Mouse (Mus musculus) Muller cell, postnatal 12 days (primary cell): ENCODE results near the gene Sapcd1.
"Not testable (repeated sequence)": the region's sequence is repeated elsewhere in the genome, so short reads cannot be mapped to it uniquely, and the experiment has no call there.

Source experiments
- DNase-seq: peaks from one replicate; pipeline ENCODE4 v3.0.0-alpha.2; 2015; ENCODE audit errors: inconsistent ontology term

Gene Sapcd1

DNA sequence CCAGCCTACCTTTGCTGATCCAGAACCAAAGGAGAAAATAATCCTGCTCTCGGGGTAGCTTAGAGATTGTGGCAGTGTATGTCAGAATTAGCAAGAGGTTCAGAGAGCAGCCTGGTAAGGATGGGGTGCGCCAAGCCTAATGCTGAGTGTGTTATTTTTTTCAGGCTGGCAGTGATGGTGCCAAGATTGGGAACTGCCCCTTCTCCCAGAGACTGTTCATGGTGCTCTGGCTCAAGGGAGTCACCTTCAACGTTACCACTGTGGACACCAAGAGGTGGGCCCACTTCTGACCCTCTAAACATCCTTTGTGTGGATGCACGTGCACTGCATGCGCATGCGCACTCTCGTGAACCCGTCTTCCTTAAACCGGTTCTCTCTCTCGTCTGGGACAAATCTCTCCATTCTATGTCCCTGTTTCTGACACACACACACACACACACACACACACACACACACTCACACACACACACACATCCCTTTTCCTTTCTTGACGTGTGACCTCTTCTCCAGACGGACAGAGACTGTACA is 24.5 kb upstream of the Sapcd1 start:
- DNase-seq = no peak

DNA sequence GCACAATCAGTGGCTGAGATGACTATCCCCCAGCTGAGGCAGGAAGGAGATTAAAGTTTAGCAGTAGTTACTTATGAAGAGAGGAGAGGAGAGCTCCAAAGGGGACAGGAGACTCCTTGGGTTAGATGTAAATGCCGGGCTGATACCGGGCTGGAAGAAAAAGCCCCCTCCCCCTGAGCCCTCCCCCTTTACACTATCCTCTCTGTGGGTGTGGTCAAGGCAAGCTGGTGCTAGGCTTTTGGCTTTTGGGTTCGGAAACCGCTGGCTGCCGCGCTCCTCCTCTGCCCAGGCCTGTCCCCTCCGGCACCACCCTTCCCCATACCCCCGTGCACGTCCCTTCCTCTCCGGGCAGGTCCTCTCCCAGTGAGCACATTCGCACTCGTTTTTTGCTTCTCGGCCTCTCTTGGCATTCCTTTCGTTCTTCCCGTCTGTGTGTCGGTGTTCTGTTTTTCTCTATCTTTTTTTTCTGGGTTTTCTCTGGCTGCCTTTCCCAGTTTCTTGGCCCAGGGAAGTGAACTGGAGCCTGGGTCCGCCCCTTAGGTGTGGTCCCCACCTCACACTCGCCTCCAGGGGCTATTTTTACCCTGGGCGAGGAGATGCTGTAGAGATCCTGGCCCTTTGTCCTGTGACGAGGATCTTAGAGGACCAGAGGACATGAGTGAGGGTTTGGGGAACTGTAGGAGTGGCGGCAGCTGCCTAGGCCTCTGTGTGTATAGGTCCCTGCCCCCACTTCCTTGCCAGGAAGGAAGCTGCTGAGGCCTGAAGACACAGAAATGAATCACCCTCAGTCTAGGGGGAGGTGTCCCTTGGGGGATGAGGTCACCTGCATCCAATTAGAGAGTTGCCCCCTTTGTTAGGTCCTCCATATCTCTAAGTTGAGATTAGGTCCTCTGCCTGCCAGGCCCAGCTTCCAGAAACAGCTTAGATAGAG is 23.6 kb upstream of the Sapcd1 start:
- peak; percentile 95 for DNase-seq

DNA sequence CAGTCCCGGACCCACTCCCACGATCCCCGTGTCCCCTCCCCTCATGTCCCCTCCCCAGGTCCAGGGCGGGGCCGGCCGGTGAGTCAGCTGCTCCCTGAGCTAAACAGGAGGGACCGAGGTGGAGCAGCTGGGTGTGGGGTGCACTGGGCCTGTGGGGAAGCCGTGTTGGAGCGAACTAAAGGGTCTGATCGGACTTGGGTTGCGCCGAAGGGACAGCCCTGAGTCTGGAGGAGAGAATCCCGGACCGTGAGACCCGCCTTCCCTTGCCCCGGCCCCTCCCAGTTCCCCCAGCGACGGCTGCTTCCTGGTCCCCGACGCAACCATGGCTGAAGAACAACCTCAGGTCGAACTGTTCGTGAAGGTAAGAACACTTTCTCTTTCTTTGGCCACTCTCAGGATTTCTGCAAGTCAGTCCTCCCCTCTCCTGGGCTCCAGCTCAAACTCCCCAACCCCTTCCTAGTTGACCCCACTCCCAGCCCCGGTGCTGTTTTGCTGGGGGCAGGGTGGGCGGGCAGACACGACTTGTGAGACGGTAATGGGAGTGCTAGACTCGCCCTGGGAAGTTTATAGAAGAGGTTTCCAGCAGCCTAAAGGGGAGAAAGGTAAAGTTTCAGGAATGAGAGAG is 22.4 kb upstream of the Sapcd1 start:
- DNase-seq = peak; percentile 80

DNA sequence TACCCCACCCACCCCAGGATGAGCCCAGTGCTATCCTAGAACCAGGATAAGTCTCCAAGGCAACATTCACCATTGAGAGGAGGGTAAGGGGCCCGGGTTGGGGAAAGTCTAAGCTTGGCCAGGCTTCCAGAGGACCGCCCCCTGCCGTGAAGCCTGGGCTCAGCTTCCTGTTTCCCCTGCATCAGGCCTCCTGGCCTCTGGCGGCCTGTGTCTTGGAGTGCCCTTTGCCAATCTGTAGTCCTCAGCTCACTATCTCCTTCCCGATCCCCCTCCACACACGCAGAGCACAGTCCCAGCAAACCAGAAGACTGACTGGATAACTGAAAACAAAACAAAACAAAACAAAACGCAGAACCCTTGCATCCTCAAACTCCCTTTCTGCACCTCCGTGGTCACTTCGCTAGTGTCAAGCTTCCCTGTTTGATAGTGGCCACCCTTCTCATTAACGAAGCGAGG is 21.8 kb upstream of the Sapcd1 start, which contains the start of gene Clic1:
Gene Clic1, plus strand, starts transcription at position 406 of the 456 bp plus-strand sequence.
- DNase-seq = peak; percentile 67

DNA sequence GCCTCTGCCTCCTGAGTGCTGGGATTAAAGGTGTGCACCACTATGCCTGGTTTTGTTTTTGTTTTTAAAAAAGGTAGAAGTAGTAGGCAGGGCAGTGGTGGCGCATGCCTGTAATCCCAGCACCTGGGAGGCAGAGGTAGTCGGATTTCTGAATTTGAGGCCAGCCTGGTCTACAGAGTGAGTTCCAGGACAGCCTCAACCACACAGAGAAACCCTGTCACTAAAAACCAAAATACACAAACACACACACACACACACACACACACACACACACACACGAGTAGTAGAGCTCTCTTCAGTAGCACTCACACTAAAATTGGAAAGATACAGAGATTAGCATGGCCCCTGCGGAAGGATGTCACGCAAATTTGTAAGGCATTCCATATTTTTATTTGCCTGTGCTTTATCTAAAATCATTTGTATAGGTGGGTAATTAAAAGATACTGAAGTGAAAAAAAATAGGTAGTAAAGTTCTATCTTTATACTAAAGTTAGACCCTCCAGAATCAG is 21.2 kb upstream of the Sapcd1 start:
- no peak for DNase-seq

DNA sequence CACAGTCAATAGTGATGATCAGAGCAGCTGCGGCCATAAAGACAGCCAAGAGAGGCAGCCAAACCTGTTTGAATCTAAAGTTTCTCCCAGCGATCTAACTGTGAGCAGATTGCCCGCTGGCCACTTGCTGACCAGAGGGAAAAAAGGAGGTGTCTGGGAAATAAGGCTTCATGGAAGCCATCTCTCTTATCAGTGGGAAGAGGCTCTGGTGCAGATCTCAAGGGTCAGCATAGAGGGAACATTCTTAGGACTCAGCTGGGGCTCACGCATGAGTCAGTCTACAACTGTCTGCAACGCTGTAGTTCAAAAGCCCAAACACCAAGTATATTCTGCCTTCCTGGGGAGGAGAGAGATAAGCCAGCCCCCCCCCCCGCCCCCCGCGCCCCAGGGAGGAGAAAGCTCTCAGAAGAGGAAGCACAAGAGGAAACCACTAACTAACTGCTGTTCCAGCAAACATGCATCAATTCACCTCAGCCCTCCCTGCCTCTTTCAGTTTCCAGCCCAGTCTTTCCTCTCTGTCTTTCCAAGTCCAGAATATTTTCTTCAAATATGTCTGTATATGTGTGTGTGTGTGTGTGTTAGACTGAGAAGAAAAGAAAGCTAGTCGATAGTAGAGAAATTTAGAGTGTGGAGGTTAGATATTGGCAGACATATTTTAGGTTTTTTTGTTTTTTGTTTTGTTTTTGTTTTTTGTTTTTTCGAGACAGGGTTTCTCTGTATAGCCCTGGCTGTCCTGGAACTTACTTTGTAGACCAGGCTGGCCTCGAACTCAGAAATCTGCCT is 20.5 kb upstream of the Sapcd1 start:
- no peak for DNase-seq

DNA sequence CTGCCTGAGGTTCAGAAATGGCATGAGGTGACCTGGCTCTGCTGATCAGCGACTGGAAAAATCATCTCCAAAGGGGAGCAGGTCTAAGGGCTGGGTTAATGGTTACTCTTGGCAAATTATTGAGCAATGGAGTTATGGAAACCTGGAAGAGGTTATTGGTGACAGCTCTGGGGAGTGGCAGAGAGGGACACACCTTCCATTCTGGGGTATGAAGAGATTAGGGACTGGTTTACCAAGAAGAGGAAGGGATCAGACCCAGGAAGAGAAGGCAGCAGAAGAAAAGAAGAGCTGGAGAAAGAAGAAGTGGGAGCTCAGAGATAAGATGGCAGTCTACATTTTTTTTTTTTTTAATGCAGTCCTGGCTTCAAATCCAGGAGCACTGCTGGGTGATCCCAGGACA is 19.9 kb upstream of the Sapcd1 start:
- no peak for DNase-seq

DNA sequence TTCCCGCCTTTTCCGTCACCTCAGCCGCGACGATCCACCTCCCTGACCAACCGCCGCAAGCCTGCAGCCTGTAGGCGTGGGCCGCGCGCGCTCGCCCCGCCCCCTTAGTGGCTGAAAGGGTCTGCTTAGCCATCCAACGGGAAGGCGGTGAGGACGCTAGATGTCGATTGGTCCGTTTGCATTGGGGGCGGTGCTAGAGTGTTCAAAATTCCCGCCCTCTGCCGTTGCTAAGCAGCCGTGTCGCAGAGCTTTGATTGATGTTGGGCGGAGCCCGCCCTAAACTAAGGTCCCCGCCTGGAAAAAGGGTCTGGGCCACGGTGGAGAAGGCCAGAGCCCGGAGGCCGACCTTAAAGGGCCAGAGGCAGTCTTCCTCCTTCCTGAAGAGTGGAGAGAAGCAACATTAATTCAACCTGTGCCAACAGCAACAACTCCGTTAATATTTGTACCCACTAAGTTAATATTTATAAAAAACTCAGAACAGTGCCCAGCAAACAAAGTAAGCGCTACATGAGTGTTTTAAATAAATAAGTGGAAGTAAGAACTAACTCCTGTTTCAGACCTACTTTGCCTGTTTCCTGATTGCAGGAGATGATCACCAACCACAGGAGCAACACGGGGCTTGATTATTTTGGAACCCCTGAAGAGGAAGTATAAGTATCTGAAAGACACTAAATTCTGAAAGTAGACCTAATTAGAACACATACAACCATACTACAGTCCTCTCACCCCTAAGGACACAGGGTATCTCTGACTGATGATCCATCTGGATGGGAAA is 19.1 kb upstream of the Sapcd1 start, which contains the start of gene Msh5:
Gene Msh5, minus strand, starts transcription at position 65 of the 775 bp plus-strand sequence.
- peak; percentile 100 for DNase-seq

DNA sequence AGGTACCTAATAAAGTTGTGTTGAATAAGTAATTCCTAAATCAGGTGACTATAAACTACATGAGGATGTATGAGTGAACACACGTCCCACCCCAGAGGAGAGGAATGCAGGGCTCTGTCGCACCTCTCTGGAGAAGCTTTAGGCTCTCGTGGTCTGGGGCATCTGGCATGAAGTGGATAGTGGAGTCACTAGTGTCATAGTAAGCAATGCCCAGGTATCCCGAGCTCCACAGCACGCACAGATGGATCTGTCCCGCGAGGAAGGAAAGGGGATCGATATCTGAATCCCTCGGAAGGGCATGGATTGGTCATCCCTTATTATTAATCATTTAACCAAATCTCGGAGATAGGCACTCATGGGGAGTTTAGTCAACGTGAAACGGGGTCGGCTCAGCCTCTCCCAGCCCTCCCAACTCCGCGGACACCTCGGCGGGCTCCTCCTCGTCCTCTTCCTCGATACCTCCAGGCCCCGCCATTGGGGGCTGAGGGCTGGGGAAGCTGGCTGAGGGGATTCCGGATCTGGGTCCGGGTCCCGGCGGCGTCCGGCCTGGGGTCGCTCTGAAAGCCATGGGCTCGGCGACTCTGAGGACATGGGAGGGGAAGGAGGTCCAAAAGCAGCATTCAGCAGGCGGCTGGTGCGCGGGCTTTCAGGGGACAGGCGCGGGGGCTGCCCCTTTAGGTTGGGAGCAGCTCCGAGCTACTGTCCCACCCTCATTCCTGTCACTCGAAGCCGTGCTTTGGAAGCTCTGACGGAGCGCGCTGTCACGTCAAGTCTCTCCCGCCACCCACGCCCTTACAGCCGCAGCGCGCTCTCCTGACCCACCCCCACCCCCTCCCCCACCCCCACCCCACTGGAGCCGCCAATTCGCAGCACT is 18.2 kb upstream of the Sapcd1 start:
- no peak for DNase-seq

DNA sequence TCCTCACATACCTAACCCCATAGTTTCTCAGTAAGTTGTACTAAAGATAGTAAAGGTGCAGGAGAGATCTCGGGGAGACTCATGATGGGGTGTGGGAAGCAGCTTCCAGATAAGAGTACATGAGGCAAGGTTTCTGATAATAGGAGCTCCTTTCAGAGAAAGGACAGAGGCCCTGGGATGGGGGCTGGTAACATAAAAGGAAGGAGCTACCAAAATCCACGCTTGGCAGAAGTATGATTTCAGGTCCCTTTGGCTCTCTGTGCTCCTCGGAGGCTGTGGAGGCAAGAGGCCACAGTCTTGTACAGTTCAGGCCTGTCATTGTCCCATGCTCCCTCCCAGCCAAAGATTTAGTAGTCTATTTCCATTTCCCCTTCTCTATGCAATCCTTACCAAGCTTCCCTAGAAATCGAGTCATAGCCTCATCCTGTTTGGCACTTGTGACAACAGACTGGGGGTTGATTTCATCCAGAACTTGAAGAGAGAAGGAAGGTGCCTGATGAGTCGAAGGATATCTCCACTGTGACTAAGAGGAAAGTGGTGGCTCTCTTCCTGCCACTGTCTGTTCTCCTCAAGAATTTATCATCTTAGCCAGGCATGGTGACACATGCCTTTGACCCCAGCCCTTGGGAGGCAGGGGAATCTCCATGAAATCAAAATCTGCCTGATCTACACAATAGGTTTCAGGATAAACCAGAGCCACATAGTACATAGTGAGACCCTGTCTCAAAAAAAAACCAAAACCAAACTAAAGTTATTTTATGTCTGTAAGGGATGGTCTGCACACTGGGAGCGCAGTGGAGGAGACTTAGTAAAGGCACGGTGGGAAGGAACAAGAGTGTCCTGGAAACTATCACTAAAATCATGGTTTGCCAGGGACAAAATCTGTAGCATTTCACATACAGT is 17.3 kb upstream of the Sapcd1 start:
- peak; percentile 71 for DNase-seq

DNA sequence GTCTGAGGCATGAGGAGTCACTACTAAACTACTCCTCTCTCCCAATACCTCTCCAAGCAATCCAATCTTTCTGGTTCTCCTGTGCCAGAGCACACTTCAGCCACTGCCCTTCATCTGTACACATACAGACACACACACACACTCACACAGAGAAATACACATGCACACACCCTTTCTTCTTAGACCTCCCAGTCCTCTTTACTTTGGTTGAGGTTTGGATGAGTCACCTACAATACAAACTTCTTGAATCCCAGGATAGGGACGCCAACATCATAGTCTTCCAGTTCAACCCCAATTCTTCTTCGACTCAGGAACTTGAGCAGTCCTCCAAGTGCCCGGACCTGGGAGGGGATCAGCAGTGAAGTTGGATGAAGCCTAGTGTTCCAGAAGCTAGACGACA is 16.0 kb upstream of the Sapcd1 start:
- DNase-seq = no peak

DNA sequence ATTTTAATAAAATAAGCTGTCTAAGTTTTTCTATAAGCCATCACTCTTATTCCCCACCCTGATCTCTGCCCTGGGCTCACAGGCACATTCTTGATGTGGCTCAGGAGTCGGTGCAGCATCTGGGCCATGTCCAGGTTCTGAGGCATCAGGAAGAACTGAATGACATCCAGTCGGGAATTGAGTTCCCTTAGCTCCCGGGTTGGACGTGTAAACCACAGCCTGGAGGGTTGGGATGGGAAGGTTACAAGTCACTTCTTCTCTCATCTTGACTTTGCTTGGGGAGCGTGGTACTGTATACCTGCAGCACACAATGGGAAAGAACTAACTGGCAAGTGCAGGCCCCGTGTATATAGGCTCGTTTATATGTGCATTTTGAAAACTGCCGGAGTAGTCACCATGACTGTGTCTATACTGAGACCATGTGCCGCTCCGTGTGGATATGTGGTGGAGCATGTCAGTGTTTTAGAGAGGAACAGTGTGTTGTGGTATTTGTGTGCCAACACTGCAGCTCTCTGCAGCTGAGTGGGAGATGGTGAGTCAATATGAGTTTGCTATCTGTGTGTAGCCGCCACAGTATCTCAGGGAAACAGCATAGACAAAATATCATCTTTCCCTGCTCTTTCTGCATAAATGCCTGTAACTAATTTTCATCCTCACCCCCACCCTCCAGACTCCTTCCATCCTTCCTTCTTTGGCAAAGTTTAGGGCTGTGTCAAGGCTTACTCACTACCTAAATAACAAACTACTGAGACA is 11.5 kb upstream of the Sapcd1 start:
- DNase-seq = no peak

DNA sequence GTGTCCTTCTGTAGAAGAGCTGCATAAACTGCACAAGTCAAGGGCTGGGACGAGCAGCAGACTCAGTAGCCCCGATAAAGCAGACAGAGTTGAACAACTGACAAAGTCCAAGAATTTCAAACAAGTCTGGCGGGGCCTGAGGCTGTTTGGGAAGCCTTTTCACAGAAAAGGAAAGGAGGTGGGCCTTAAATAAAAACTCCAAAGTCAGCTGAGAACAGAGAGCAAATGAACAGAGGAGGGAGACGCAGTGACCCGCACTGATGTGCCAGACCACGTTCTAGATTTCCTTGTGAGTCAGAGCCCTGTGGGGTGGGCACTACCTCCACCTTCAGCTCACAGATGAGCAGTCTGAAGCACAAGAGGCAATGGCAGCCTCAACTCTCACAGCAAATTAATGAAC is 7.1 kb upstream of the Sapcd1 start:
- DNase-seq = no peak

DNA sequence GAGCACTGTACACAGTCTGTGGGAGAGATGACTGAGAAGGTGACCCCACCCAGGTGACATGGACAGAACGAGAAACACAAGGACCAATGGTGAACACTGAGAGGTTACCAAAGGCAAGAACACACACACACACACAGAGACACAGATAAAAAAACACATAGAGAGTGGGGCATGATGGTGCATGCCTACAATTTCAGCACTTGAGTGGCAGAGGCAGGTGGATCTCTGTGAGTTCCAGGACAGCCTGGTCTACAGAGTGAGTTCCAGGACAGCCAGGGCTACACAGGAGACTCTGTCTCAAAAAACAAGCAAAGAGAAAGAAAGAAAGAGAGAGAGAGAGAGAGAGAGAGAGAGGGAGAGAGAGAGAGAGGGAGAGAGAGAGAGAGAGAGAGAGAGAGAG is 5.9 kb upstream of the Sapcd1 start:
- not testable (repeated sequence) for DNase-seq

DNA sequence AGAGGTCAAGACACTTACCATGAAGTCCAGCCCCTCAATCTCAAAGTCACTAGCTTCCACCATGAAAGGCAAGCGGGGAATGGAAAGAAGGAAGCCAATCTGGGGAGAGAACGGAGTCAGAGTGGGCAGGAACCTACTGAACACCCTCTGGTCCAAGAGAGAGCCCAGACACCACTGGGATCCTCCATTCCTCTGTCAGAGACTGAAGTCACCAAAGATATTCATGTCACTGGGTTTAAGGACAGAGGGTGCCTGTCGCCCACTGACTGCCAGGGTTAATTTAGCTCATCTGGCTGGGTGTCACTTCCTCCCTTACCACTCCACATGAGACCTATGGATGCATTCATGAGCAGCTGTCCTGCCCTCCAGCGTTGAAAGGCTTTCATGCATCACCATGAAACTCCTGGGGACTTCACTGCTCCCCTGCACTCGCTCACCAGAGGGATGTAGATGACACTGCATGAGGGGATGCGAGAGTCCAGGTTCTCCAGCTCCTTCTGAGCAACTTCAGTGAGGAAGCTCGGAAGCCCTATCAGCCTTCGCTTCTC is 4.6 kb upstream of the Sapcd1 start:
- no peak for DNase-seq

DNA sequence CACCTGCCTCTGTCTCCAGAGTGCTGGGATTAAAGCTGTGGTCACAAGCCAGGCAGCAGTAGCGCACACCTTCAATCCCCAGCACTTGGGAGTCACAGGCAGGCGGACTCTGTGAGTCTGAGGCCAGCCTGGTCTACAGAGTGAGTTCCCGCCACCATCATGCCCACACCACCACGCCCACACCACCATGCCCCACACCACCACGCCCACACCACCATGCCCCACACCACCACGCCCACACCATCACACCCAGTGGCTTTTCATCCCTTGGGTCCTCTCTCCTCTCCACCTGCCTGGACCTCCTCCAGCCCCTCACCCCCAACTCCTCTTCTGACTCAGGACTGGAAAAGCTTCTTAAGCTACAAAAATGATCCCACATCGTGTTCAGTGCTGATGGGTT is 4.1 kb upstream of the Sapcd1 start:
- no peak for DNase-seq

DNA sequence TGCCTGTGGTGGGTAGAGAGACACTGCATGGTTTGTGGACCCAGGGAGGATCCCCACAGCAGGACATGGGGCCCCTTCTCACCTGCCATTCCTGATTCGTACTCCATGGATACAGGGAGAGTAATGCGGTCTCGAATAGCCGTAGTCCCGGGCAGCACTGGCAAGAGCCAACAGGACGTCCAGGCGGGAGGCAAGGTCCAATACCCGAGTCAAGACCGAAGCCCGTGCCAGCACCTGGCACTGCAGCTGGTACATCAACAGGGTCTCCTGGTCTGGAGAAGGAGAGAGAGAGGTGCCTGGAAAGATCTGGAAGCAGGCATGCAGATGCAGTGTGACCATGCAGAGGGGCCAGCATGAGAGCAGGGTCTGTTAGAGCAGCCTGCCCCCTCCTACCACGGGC is 3.5 kb upstream of the Sapcd1 start:
- no peak for DNase-seq
